Mouse (Mus musculus): ENCODE data around the gene Bend5. TPM values are rescaled to one million over a fixed set of nuclear protein-coding genes. Genes with fewer than 3 reads are reported as not detected.
A peak's percentile ranks its signal among the peaks of the same experiment; 100 is the strongest.

The Bend5 gene
- total RNA-seq (2021): 1 to 10 TPM; 9.2 to 9.4 TPM

DNA sequence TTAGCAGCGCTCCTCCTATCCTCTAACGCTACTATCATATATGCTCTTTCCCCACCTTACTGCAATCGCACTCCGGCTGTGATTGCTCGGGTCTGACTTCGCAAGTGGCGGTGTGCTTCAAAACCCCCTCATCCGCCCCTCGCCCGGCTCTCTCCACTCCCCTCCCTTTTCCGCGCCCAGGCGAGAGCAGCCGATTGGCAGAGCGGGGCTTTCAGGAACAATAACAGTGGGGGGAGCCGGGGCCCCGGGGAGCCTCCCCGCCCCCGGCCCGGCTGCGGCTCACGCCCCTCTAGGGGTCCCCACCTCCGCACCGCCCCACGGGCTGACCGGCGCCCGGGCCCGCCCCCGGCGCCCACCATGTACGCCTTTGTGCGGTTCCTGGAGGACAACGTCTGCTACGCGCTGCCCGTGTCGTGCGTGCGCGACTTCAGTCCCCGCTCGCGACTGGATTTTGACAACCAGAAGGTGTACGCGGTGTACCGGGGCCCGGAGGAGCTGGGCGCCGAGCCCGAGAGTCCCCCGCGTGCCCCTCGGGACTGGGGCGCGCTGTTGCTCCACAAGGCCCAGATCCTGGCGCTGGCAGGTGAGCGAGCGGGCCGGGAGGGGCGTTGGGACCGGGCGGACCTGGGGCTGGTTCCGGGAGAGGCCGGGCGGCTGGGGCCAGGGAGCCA is at the start of gene Bend5:
Gene Bend5, plus strand, starts transcription at position 189 of the 671 bp plus-strand sequence.
- intact Hi-C loops (cut with DNase I): no loop called here
- peak; percentile 82 for DNase-seq

GRCm38 (mm10) chr4:111367771-111368170 is 47.0 kb upstream of the Bend5 start:
- intact Hi-C loops (cut with DNase I): loop anchor here (5.0 kb wide), 1 partner anchor 35 kb away; no protein-coding TSS in a partner anchor
- DNase-seq: no peak

DNA sequence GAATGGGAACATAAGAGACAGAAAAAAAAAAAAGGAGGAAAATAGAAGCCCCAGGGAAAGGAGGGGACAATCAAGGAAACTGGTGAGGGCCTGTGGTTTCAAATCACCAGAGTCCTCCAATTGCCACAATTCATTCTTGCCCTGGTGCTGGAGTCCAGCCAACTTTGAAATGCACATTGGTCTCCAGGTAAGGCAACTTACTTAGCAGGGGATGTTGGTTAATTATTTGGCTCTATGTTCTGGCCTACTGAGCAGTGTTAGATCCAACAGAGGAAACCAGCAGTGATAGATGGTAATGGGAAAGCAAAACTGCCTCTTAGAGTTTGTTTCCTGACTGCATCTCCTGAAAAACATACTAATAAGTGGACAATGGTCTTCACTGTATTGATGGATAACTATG is 37.6 kb upstream of the Bend5 start:
- no peak for DNase-seq
- intact Hi-C loops (cut with DNase I): no loop called here

- no peak for DNase-seq
- intact Hi-C loops (cut with DNase I): no loop called here
Observed at GRCm38 (mm10) chr4:111378071-111378470, 36.7 kb upstream of the Bend5 start.

DNA sequence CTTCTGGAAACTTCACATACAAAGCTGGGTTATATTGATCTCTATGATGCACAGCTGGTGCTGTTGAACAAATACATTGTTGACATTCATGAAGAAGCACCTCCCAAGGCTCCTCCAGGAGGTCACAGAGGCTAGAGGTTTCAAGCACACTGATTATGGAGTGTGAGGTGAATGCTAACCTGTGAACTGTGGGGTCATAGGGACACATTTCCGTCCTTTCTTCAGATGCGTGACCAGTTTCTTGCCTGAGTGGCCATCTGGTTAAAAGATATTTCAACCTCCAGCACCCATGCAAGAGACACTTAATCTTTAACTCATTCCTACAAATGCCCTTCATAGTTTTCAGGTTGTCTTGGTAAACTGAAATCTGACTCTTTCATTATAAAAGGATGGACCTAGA is 31.7 kb upstream of the Bend5 start:
- DNase-seq: no peak
- intact Hi-C loops (cut with DNase I): no loop called here

DNA sequence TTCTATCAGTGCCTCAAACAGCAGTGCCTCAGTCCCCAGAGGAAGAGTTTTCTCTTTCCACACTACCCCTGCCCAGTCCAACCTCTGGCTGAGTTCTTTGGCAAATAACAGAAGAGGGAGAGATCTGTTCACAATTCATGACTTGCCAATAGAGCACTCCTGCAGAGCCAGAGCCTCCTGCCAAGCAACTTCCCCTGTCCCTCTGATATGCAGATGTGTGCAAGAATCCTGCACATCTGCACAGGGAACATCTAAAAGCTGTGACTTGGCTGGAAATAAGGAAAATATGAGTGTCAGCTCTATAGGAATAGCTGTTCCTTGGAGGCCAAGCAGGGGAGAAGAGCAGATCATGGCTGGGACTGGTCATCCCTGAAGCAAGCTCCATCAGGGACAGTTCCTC is 24.1 kb upstream of the Bend5 start:
- peak; percentile 2 to 9 for DNase-seq
- intact Hi-C loops (cut with DNase I): no loop called here

GRCm38 (mm10) chr4:111399784-111400183 is 15.0 kb upstream of the Bend5 start:
- intact Hi-C loops (cut with DNase I): loop anchor here (5.0 kb wide), 1 partner anchor 32 kb away; no protein-coding TSS in a partner anchor
- no peak for DNase-seq

GRCm38 (mm10) chr4:111400676-111401075 is 14.1 kb upstream of the Bend5 start:
- intact Hi-C loops (cut with DNase I): loop anchor here (5.0 kb wide), 1 partner anchor 33 kb away; no protein-coding TSS in a partner anchor

GRCm38 (mm10) chr4:111403243-111403642 is 11.6 kb upstream of the Bend5 start:
- intact Hi-C loops (cut with DNase I): loop anchor here (5.0 kb wide), 1 partner anchor 36 kb away; no protein-coding TSS in a partner anchor

More at GRCm38 (mm10) chr4:111400676-111401075, 14.1 kb upstream of the Bend5 start:
- no peak for DNase-seq

GRCm38 (mm10) chr4:111410731-111411130 is 4.1 kb upstream of the Bend5 start:
- intact Hi-C loops (cut with DNase I): no loop called here
- DNase-seq: no peak

More at GRCm38 (mm10) chr4:111403243-111403642, 11.6 kb upstream of the Bend5 start:
- DNase-seq: no peak

DNA sequence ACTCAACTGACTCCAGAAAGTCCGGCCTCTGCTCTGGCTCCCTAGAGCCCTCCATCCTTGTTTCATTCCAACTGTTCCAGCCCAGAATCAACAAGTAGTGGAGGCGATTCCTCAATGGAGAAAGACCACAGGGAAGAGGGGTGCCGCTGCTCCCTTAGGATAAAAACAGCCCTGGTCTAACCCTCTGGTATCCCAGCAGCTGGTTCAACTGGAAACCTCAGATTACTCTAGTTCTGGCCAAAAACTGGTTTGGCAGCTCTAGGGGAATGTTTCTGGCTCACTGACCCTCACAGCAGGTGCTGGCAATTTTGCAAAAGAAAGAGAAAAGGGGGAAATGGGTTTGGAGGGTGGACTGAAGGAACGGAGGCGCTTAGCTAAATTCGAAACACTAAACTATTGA is 407 bp upstream of the Bend5 start:
- intact Hi-C loops (cut with DNase I): no loop called here
- peak in 1 of 2 experiments; percentile 42 for DNase-seq

DNA sequence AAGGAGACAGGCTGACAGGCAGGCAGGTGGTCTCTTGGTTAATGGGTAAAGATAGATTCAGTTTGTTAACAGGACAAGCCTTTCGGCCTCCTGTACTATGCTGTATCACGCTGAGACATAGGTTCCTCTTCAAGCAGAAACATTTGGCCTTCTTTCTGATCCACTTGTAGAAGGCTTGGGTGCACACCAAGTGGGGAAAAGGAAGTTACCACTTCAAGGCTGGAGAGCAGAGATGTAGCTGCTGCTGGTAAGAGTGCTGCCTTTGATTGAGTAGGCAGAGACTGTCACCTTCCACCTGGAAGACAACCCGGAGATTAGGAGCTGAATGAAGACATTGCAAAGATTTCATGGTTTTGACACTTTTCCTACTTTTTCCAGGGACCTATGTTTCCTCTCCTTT is 1.3 kb downstream of the Bend5 start:
- DNase-seq: no peak
- intact Hi-C loops (cut with DNase I): no loop called here

- DNase-seq: no peak
- intact Hi-C loops (cut with DNase I): no loop called here
Observed at GRCm38 (mm10) chr4:111416551-111416950, 1.7 kb downstream of the Bend5 start.

- no peak for DNase-seq
- intact Hi-C loops (cut with DNase I): no loop called here
Observed at GRCm38 (mm10) chr4:111417716-111418115, 2.9 kb downstream of the Bend5 start.

- intact Hi-C loops (cut with DNase I): no loop called here
- DNase-seq: no peak
Observed at GRCm38 (mm10) chr4:111419476-111419875, 4.7 kb downstream of the Bend5 start.

GRCm38 (mm10) chr4:111420031-111420430 is 5.2 kb downstream of the Bend5 start:
- intact Hi-C loops (cut with DNase I): loop anchor here (5.0 kb wide), 1 partner anchor 207 kb away; no protein-coding TSS in a partner anchor
- DNase-seq: peak; percentile 52 to 59

DNA sequence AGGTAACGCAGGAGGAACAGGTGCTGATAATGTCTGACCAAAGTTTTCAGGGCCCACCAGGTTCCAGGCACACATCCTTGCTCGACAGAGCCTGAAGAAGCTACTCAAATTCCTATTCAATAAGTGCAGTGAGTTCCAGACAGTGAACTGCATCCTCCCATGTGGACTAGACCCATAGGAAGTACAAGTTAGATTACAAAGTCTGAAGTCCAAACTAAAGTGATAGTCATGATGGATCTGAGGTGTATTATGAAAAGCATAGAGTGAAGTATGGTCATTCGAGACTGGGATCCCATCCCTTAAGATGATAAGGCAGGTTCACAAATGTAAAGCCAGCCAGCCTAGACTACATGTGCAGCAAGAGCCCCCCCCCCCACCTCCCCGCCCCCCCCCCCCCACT is 6.1 kb downstream of the Bend5 start:
- intact Hi-C loops (cut with DNase I): loop anchor here (5.0 kb wide), 1 partner anchor 206 kb away; no protein-coding TSS in a partner anchor
- DNase-seq: no peak

- intact Hi-C loops (cut with DNase I): loop anchor here (5.0 kb wide), 1 partner anchor 206 kb away; no protein-coding TSS in a partner anchor
- no peak for DNase-seq
Observed at GRCm38 (mm10) chr4:111421785-111422184, 7.0 kb downstream of the Bend5 start.

DNA sequence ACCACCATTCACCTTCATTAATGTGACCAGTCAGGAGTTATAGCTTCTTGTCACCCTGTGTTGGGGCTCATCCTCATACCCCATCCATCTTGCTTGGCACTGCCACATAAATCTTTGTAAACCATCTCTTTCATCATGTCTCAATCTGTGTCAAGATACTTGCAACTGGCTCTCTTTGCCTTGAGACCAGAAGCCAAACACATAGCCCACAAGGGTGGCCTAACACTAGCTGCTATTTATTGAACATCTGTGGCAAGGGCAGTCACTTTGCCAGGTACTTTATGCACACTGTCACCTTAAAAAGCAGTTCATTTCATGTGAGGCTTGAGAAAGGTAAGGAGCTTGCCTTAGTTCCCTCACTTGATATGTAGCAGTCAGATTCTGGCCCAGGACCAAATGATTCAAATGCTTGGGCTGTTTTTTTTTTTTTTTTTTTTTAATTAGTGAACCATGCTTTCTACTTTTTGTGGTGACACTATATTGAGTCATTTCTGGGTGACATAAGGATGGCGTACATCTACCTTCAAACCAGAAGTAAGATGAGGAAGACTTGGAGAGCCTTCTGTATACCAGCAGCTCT is 9.7 kb downstream of the Bend5 start:
- intact Hi-C loops (cut with DNase I): loop anchor here (5.0 kb wide), 1 partner anchor 203 kb away; no protein-coding TSS in a partner anchor

DNA sequence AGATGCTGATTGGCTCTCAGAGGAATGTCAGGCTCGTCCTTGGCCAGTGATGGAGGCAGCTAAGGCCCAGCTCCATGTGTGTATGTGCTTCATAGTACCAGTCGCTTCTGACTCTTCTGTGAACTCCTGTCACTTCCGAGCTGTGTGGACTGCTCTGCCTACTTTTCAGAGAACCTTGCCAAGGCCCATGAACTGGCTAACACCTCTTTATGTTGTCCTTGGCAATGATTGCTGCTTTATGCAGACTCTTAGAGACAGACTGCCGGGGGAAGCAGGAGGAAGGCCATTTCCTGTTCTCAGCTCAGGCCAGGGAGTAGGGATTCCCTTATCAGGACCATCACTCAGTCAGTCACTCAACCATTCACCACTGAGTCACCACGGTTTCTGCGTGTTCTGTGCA is 10.4 kb downstream of the Bend5 start:
- intact Hi-C loops (cut with DNase I): no loop called here
- peak in 1 of 2 experiments; percentile 17 for DNase-seq

More for the DNA sequence above, 9.7 kb downstream of the Bend5 start:
- no peak for DNase-seq

GRCm38 (mm10) chr4:111431186-111431585 is 16.4 kb downstream of the Bend5 start:
- peak; percentile 59 to 67 for DNase-seq
- intact Hi-C loops (cut with DNase I): no loop called here

GRCm38 (mm10) chr4:111432013-111432412 is 17.2 kb downstream of the Bend5 start:
- intact Hi-C loops (cut with DNase I): no loop called here
- DNase-seq: no peak
